Mouse (Mus musculus) kidney, postnatal 0 days (tissue): Measurements from ENCODE around the gene Ptges3l. TPM values are rescaled to one million over a fixed set of nuclear protein-coding genes. Genes with fewer than 3 reads are reported as not detected.
A peak's percentile ranks its signal among the peaks of the same experiment; 100 is the strongest.
"Not testable (repeated sequence)": the region's sequence is repeated elsewhere in the genome, so short reads cannot be mapped to it uniquely, and the experiment has no call there.

Experiments used
- ATAC-seq: fragments of 200-750 bp; cut with Nextera tagmentation; replicated peaks from 2 replicates; pipeline ENCODE4 v1.8.0; 2017; ENCODE audit warnings: low read depth, moderate number of reproducible peaks, moderate TSS enrichment, moderate library complexity; ENCODE audit not compliant: low FRiP score
- DNase-seq: peaks from one replicate; pipeline ENCODE4 v3.0.0-alpha.2; 2016; ENCODE audit warnings: low spot score
- H3K27ac ChIP-seq: fragments of 300-500 bp; sonication (generic); 2 replicates; pipeline ENCODE4 v1.5.1; 2014; ENCODE audit warnings: mild to moderate bottlenecking
- H3K27me3 ChIP-seq: fragments of 300-500 bp; sonication (generic); 2 replicates; pipeline ENCODE4 v1.6.1; 2014; ENCODE audit warnings: low read length, mixed read lengths; ENCODE audit not compliant: insufficient read depth
- H3K36me3 ChIP-seq: fragments of 300-500 bp; sonication (generic); 2 replicates; pipeline ENCODE4 v1.6.1; 2014; ENCODE audit warnings: low read length, mixed read lengths; ENCODE audit not compliant: insufficient read depth
- H3K4me1 ChIP-seq: fragments of 300-500 bp; sonication (generic); replicated peaks from 2 replicates; pipeline ENCODE4 v1.6.1; 2014; ENCODE audit warnings: antibody characterized with exemption, low read length, mixed read lengths; ENCODE audit not compliant: insufficient read depth
- H3K4me2 ChIP-seq: fragments of 300-500 bp; sonication (generic); 2 replicates; pipeline ENCODE4 v1.6.1; 2014; ENCODE audit warnings: mild to moderate bottlenecking, low read length, moderate library complexity, mixed read lengths
- H3K4me3 ChIP-seq: fragments of 300-500 bp; sonication (generic); replicated peaks from 2 replicates; pipeline ENCODE4 v1.5.1; 2014; ENCODE audit warnings: low read depth, low read length
- H3K9ac ChIP-seq: fragments of 300-500 bp; sonication (generic); 2 replicates; pipeline ENCODE4 v1.6.1; 2014; ENCODE audit warnings: low read depth, low read length
- H3K9me3 ChIP-seq: fragments of 300-500 bp; sonication (generic); replicated peaks from 2 replicates; pipeline ENCODE4 v1.6.1; 2016; ENCODE audit warnings: low read length, inconsistent platforms, mixed read lengths
- CTCF ChIP-seq: IDR thresholded peaks from 2 replicates; pipeline ENCODE4 v1.5.1; 2016; ENCODE audit warnings: antibody characterized with exemption, low read depth, mild to moderate bottlenecking, moderate library complexity
- WGBS: fragments of 180-500 bp; shearing (Covaris S2); extraction: QIAGEN DNeasy Blood & Tissue Kit; methylation state at CpG from one replicate; pipeline ENCODE4 v1.1.7; 2014; 5-methylcytosine and 5-hydroxymethylcytosine counted together
- polyA plus RNA-seq: library from polyadenylated mRNA; unstranded; fragments of >200 nt; fragmentation: Nextera tagmentation; extraction: Ambion mirVana; gene quantifications from 2 replicates; pipeline ENCODE4 v1.2.1, GENCODE M21; 2015

Gene Ptges3l
- polyA plus RNA-seq, 1 experiment from 2014 or later = 8.7 TPM

- no peak; the same call in 1 of the 2 replicates for ATAC-seq
- H3K36me3 ChIP-seq = no peaks in the 10 kb centered on the region
- no peak for TF ChIP-seq CTCF
These were observed 26.4 kb upstream of the Ptges3l start for GRCm38 (mm10) chr11:101451536-101451935.

GRCm38 (mm10) chr11:101450394-101450793 lies 25.3 kb upstream of the Ptges3l start:
- WGBS = 79% methylated on average over 3 of the region's 3 CpGs
- DNase-seq = no peak
- ATAC-seq = no peak
- TF ChIP-seq CTCF = peak; percentile 53
- Histone ChIP-seq H3K4me1 (0 out of 2 replicates have a peak, but pooled peaks cover 3% of the 10 kb centered on the region), H3K4me2 (no peak overlapping the region), H3K36me3 (no peaks in the 10 kb centered on the region), H3K27ac (no peak overlapping the region), H3K9me3 (no peaks in the 10 kb centered on the region), H3K27me3 (no peaks in the 10 kb centered on the region), H3K4me3 (no peak overlapping the region), H3K9ac (no peak overlapping the region)

More at GRCm38 (mm10) chr11:101451536-101451935, 26.4 kb upstream of the Ptges3l start:
- 96% methylated on average over 10 of the region's 10 CpGs for WGBS
- DNase-seq = no peak
- 0 out of 2 replicates have a peak, but pooled peaks cover 3% of the 10 kb centered on the region for H3K4me1 ChIP-seq
- H3K4me2 ChIP-seq = no peak overlapping the region
- H3K27me3 ChIP-seq = no peaks in the 10 kb centered on the region
- H3K4me3 ChIP-seq = no peak overlapping the region
- no peak overlapping the region for H3K9ac ChIP-seq
- H3K27ac ChIP-seq = no peak overlapping the region
- H3K9me3 ChIP-seq = no peaks in the 10 kb centered on the region

- DNase-seq, H3K27me3 ChIP-seq, H3K4me1 ChIP-seq, H3K4me2 ChIP-seq, H3K27ac ChIP-seq, ATAC-seq, H3K36me3 ChIP-seq, H3K9ac ChIP-seq, H3K9me3 ChIP-seq, H3K4me3 ChIP-seq: not testable (repeated sequence)
- 81% methylated on average over 4 of the region's 4 CpGs for WGBS
These were observed 24.5 kb upstream of the Ptges3l start for GRCm38 (mm10) chr11:101449596-101449995.

GRCm38 (mm10) chr11:101448899-101449298 lies 23.8 kb upstream of the Ptges3l start:
- DNase-seq (no peak), ATAC-seq (no peak)
- no peaks in the 10 kb centered on the region for H3K9me3 ChIP-seq
- 80% methylated on average over 4 of the region's 4 CpGs for WGBS
- H3K36me3 ChIP-seq = peaks cover 12% of the 10 kb centered on the region
- no peak for TF ChIP-seq CTCF
- peak overlapping the region; percentile 67 for H3K4me2 ChIP-seq
- H3K4me1 ChIP-seq = 0 out of 2 replicates have a peak, but pooled peaks cover 4% of the 10 kb centered on the region
- H3K27ac ChIP-seq = peak overlapping the region; percentile 91
- no peaks in the 10 kb centered on the region for H3K27me3 ChIP-seq
- H3K9ac ChIP-seq = peak overlapping the region; percentile 57
- H3K4me3 ChIP-seq = peak overlapping the region; percentile 57

- H3K4me1 ChIP-seq = peaks cover 7% of the 10 kb centered on the region; the same call in 1 of the 2 replicates
- H3K9ac ChIP-seq = peak within 1 kb of the TSS; percentile 57
- H3K36me3 ChIP-seq = peaks cover 17% of the 10 kb centered on the region
- 14% methylated on average over 10 of the region's 10 CpGs for WGBS
- H3K27me3 ChIP-seq = no peaks in the 10 kb centered on the region
- peak within 1 kb of the TSS; percentile 91 for H3K27ac ChIP-seq
- peak; percentile 95 for DNase-seq
- peak within 1 kb of the TSS; percentile 67 for H3K4me2 ChIP-seq
- H3K9me3 ChIP-seq = no peaks in the 10 kb centered on the region
- no peak for TF ChIP-seq CTCF
- H3K4me3 ChIP-seq = peak within 1 kb of the TSS; percentile 57
- peak; percentile 60 for ATAC-seq
These were observed 23.2 kb upstream of the Ptges3l start, which contains the start of gene Ifi35 for GRCm38 (mm10) chr11:101448274-101448746. Gene Ifi35 (plus strand): TSS chr11:101448407.

GRCm38 (mm10) chr11:101447786-101448185 lies 22.7 kb upstream of the Ptges3l start:
- no peak for ATAC-seq
- no peak overlapping the region for H3K4me3 ChIP-seq
- no peak for TF ChIP-seq CTCF
- H3K4me1 ChIP-seq = peaks cover 7% of the 10 kb centered on the region; the same call in 1 of the 2 replicates
- peak overlapping the region; percentile 91; the same call in 1 of the 2 replicates for H3K27ac ChIP-seq
- no peak for DNase-seq
- 0 out of 2 replicates have a peak overlapping the region, but pooled peaks have one; percentile 57 for H3K9ac ChIP-seq
- H3K4me2 ChIP-seq = peak overlapping the region; percentile 67
- 79% methylated on average over 5 of the region's 5 CpGs for WGBS
- no peaks in the 10 kb centered on the region for H3K27me3 ChIP-seq
- H3K9me3 ChIP-seq = no peaks in the 10 kb centered on the region
- H3K36me3 ChIP-seq = peaks cover 17% of the 10 kb centered on the region

- not testable (repeated sequence) for ATAC-seq, H3K4me2 ChIP-seq, H3K9ac ChIP-seq, DNase-seq, H3K4me3 ChIP-seq, H3K27me3 ChIP-seq, H3K27ac ChIP-seq, H3K4me1 ChIP-seq, H3K9me3 ChIP-seq
- peaks cover 17% of the 10 kb centered on the region for H3K36me3 ChIP-seq
- WGBS = 86% methylated on average over 8 of the region's 8 CpGs
These were observed 21.7 kb upstream of the Ptges3l start for GRCm38 (mm10) chr11:101446860-101447259.
